Mouse (Mus musculus) T-cell, adult 2 months (primary cell): ENCODE results near the gene Cnga2.
"Not testable (repeated sequence)": the region's sequence is repeated elsewhere in the genome, so short reads cannot be mapped to it uniquely, and the experiment has no call there.

Experiments
- DNase-seq: peaks from one replicate; pipeline ENCODE4 v3.0.0; 2022; ENCODE audit warnings: low spot score

The Cnga2 gene

GRCm38 (mm10) chrX:71991549-71991948 is at the start of gene Cnga2:
TSS of gene Cnga2 (plus strand) at chrX:71991849.
- no peak for DNase-seq

GRCm38 (mm10) chrX:71946631-71947030 is 45.0 kb upstream of the Cnga2 start:
- DNase-seq: no peak

- DNase-seq: no peak
Measured at GRCm38 (mm10) chrX:71958366-71958765, 33.3 kb upstream of the Cnga2 start.

GRCm38 (mm10) chrX:71962073-71963051 is 29.3 kb upstream of the Cnga2 start, which contains the start of gene Prrg3:
TSS of gene Prrg3 (plus strand) at chrX:71962624.
- DNase-seq: no peak

- no peak for DNase-seq
Measured at GRCm38 (mm10) chrX:71963275-71963912, 28.3 kb upstream of the Cnga2 start.

GRCm38 (mm10) chrX:71968216-71968615 is 23.4 kb upstream of the Cnga2 start:
- no peak for DNase-seq

- DNase-seq: no peak
Measured at GRCm38 (mm10) chrX:71968816-71969215, 22.8 kb upstream of the Cnga2 start.

- DNase-seq: no peak
Measured at GRCm38 (mm10) chrX:71971325-71971724, 20.3 kb upstream of the Cnga2 start.

- DNase-seq: no peak
Measured at GRCm38 (mm10) chrX:71972686-71973085, 19.0 kb upstream of the Cnga2 start, which contains the start of gene Fate1. TSS of gene Fate1 (plus strand) at chrX:71972986.

GRCm38 (mm10) chrX:71977681-71978080 is 14.0 kb upstream of the Cnga2 start:
- not testable (repeated sequence) for DNase-seq

GRCm38 (mm10) chrX:71980443-71980842 is 11.2 kb upstream of the Cnga2 start:
- DNase-seq: no peak

GRCm38 (mm10) chrX:71981322-71981721 is 10.3 kb upstream of the Cnga2 start:
- DNase-seq: no peak

GRCm38 (mm10) chrX:71983205-71983604 is 8.4 kb upstream of the Cnga2 start:
- no peak for DNase-seq

GRCm38 (mm10) chrX:71983775-71984174 is 7.9 kb upstream of the Cnga2 start:
- no peak for DNase-seq

GRCm38 (mm10) chrX:71995972-71996371 is 4.3 kb downstream of the Cnga2 start:
- no peak for DNase-seq

GRCm38 (mm10) chrX:72009930-72010329 is 18.3 kb downstream of the Cnga2 start:
- no peak for DNase-seq

GRCm38 (mm10) chrX:72012236-72012635 is 20.6 kb downstream of the Cnga2 start:
- DNase-seq: no peak

- no peak for DNase-seq
Measured at GRCm38 (mm10) chrX:72012804-72013203, 21.2 kb downstream of the Cnga2 start.

- no peak for DNase-seq
Measured at GRCm38 (mm10) chrX:72022241-72022640, 30.6 kb downstream of the Cnga2 start.

- no peak for DNase-seq
Measured at GRCm38 (mm10) chrX:72022750-72023398, 31.2 kb downstream of the Cnga2 start.

GRCm38 (mm10) chrX:72023542-72023941 is 31.9 kb downstream of the Cnga2 start:
- DNase-seq: no peak

- no peak for DNase-seq
Measured at GRCm38 (mm10) chrX:72044056-72044455, 52.4 kb downstream of the Cnga2 start.
